Mouse (Mus musculus): ENCODE measurements at regions not wholly inside any gene's neighbourhood (a gene's known extent, or its start where the extent isn't known, plus 50 kb on each side); places are given as distances from the start of the nearest gene placed in this dataset.

DNA sequence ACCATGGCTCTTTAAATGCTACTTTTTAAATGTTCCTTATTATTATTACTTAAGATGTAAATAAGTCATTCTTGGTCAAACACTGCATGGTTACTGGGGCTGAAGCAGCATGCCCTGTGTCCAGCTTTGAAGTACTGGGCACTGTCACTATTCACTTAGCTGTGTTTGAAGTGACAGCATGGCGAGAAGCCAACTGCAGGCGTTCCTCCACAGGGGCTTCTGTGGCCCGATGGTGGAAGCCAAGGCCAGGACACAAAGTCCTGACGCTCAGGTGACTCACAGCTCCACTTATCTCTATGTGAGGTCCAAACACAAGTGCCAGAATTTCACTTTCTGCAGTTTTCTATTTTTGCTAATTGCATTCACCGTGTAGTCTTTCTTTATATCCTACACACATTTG, 65.3 kb downstream of the Cdca7 start:
- ATAC-seq (ENCODE audit: low FRiP score, low TSS enrichment) = no peak
- H3K4me1 ChIP-seq (ENCODE audit: control insufficient read depth, insufficient read depth, low read length) = no peaks in the 10 kb centered on the region
- 78% methylated on average over 5 of the region's 5 CpGs for WGBS
- H3K27me3 ChIP-seq (ENCODE audit: control insufficient read depth, insufficient read depth, low read length) = no peaks in the 10 kb centered on the region
- no peak overlapping the region for H3K9ac ChIP-seq (ENCODE audit: low read depth, low read length)
- no peaks in the 10 kb centered on the region for H3K36me3 ChIP-seq (ENCODE audit: control insufficient read depth, insufficient read depth, low read length)
- no peak overlapping the region for H3K4me3 ChIP-seq (ENCODE audit: low read length)
- no peaks in the 10 kb centered on the region for H3K9me3 ChIP-seq (ENCODE audit: control insufficient read depth, low read length)
- no peak overlapping the region for H3K27ac ChIP-seq (ENCODE audit: low read depth, low read length)
- no peak overlapping the region for H3K4me2 ChIP-seq (replicated peaks; ENCODE audit: low read depth, low read length)

DNA sequence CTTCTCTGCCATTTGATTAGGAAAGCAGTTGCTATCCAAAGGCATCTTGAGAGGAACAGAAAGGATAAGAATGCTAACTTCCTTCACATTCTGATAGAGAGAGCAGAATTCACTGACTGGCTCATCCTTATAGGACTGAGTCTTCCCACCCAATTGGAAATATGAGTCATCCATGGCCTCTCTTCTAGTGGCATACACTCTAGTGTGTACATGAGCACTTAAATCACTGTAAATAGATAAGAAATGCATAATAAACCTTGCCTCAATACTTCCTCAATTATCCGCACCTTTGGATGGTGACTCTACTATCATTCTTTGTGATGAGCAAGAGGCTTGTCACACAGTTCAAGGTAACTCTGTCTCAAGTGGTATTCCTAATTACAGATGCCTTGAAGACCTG, 69.5 kb downstream of the Cdca7 start:
- no peak overlapping the region for H3K27ac ChIP-seq (ENCODE audit: low read depth, low read length)
- H3K36me3 ChIP-seq (ENCODE audit: control insufficient read depth, insufficient read depth, low read length) = no peaks in the 10 kb centered on the region
- no peak overlapping the region for H3K4me3 ChIP-seq (ENCODE audit: low read length)
- WGBS = 87% methylated on average over 1 of the region's 1 CpGs
- no peaks in the 10 kb centered on the region for H3K27me3 ChIP-seq (ENCODE audit: control insufficient read depth, insufficient read depth, low read length)
- no peak overlapping the region for H3K4me2 ChIP-seq (replicated peaks; ENCODE audit: low read depth, low read length)
- no peak overlapping the region for H3K9ac ChIP-seq (ENCODE audit: low read depth, low read length)
- peaks cover 4% of the 10 kb centered on the region; the same call in 1 of the 2 replicates for H3K4me1 ChIP-seq (ENCODE audit: control insufficient read depth, insufficient read depth, low read length)
- H3K9me3 ChIP-seq (ENCODE audit: control insufficient read depth, low read length) = no peaks in the 10 kb centered on the region
- no peak for ATAC-seq (ENCODE audit: low FRiP score, low TSS enrichment)

- peaks cover 4% of the 10 kb centered on the region; the same call in 1 of the 2 replicates for H3K4me1 ChIP-seq (ENCODE audit: control insufficient read depth, insufficient read depth, low read length)
- no peaks in the 10 kb centered on the region for H3K9me3 ChIP-seq (ENCODE audit: control insufficient read depth, low read length)
- H3K9ac ChIP-seq (ENCODE audit: low read depth, low read length) = no peak overlapping the region
- H3K27ac ChIP-seq (ENCODE audit: low read depth, low read length) = peak overlapping the region; percentile 43; the same call in 1 of the 2 replicates
- H3K4me3 ChIP-seq (ENCODE audit: low read length) = no peak overlapping the region
- H3K4me2 ChIP-seq (replicated peaks; ENCODE audit: low read depth, low read length) = no peak overlapping the region
- H3K27me3 ChIP-seq (ENCODE audit: control insufficient read depth, insufficient read depth, low read length) = no peaks in the 10 kb centered on the region
- H3K36me3 ChIP-seq (ENCODE audit: control insufficient read depth, insufficient read depth, low read length) = no peaks in the 10 kb centered on the region
- 79% methylated on average over 5 of the region's 5 CpGs for WGBS
- no peak for ATAC-seq (ENCODE audit: low FRiP score, low TSS enrichment)
Observed at GRCm38 (mm10) chr2:72546476-72546875, 70.5 kb downstream of the Cdca7 start.

- no peaks in the 10 kb centered on the region for H3K9me3 ChIP-seq (ENCODE audit: control insufficient read depth, low read length)
- H3K36me3 ChIP-seq (ENCODE audit: control insufficient read depth, insufficient read depth, low read length) = no peaks in the 10 kb centered on the region
- no peak overlapping the region for H3K4me3 ChIP-seq (ENCODE audit: low read length)
- H3K4me2 ChIP-seq (replicated peaks; ENCODE audit: low read depth, low read length) = no peak overlapping the region
- no peak for ATAC-seq (ENCODE audit: low FRiP score, low TSS enrichment)
- peaks cover 4% of the 10 kb centered on the region; the same call in 1 of the 2 replicates for H3K4me1 ChIP-seq (ENCODE audit: control insufficient read depth, insufficient read depth, low read length)
- 33% methylated on average over 4 of the region's 4 CpGs for WGBS
- H3K9ac ChIP-seq (ENCODE audit: low read depth, low read length) = no peak overlapping the region
- peak overlapping the region; percentile 43 for H3K27ac ChIP-seq (ENCODE audit: low read depth, low read length)
- no peaks in the 10 kb centered on the region for H3K27me3 ChIP-seq (ENCODE audit: control insufficient read depth, insufficient read depth, low read length)
Observed at GRCm38 (mm10) chr2:72546963-72547362, 71.0 kb downstream of the Cdca7 start.

DNA sequence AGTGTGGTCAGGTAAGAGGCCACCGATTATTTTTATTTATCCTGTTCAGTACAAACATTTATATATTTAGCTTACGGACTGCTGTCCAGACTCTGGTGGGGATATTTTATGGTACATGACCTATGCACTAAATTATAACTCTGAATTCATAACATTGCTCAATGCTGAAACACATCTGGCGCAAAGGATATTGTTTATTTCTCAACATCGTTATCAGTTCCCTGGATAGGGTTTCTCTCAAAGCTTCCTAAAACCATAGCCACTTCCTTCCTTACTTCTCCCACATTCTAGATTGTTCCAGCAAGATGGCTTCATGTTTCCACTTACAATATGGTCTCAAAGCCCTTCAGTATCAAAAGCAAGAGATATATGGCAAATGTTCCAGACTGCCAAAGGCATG, 75.3 kb downstream of the Cdca7 start:
- no peak overlapping the region for H3K27ac ChIP-seq (ENCODE audit: low read depth, low read length)
- no peak for ATAC-seq (ENCODE audit: low FRiP score, low TSS enrichment)
- H3K9ac ChIP-seq (ENCODE audit: low read depth, low read length) = no peak overlapping the region
- no peak overlapping the region for H3K4me3 ChIP-seq (ENCODE audit: low read length)
- no peaks in the 10 kb centered on the region for H3K36me3 ChIP-seq (ENCODE audit: control insufficient read depth, insufficient read depth, low read length)
- no peaks in the 10 kb centered on the region for H3K27me3 ChIP-seq (ENCODE audit: control insufficient read depth, insufficient read depth, low read length)
- no peaks in the 10 kb centered on the region for H3K9me3 ChIP-seq (ENCODE audit: control insufficient read depth, low read length)
- peaks cover 4% of the 10 kb centered on the region; the same call in 1 of the 2 replicates for H3K4me1 ChIP-seq (ENCODE audit: control insufficient read depth, insufficient read depth, low read length)
- no peak overlapping the region for H3K4me2 ChIP-seq (replicated peaks; ENCODE audit: low read depth, low read length)
- 53% methylated on average over 4 of the region's 4 CpGs for WGBS

DNA sequence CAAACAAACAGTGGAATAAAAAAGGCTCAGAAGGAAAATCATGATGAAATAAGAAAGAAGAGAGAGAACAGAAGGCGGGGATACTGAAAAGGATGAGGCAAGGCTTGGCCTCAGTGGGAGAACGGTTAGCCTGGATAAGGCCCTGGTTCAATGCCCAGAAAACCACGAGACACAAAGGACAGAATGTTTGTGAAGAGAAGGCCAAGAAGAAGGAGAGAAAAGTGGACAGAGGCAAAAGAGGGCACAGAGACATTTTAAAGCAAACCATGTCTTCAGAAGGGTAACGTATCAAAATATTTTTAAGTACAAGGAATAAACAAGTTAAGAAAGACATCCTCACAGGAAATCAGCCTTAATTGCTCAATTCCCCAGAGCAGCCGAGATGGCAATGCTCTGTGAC, 78.6 kb downstream of the Cdca7 start:
- no peaks in the 10 kb centered on the region for H3K27me3 ChIP-seq (ENCODE audit: control insufficient read depth, insufficient read depth, low read length)
- H3K27ac ChIP-seq (ENCODE audit: low read depth, low read length) = no peak overlapping the region
- WGBS = 89% methylated on average over 5 of the region's 5 CpGs
- no peak overlapping the region for H3K4me3 ChIP-seq (ENCODE audit: low read length)
- no peaks in the 10 kb centered on the region for H3K36me3 ChIP-seq (ENCODE audit: control insufficient read depth, insufficient read depth, low read length)
- no peak for ATAC-seq (ENCODE audit: low FRiP score, low TSS enrichment)
- H3K4me2 ChIP-seq (replicated peaks; ENCODE audit: low read depth, low read length) = no peak overlapping the region
- no peaks in the 10 kb centered on the region for H3K9me3 ChIP-seq (ENCODE audit: control insufficient read depth, low read length)
- H3K4me1 ChIP-seq (ENCODE audit: control insufficient read depth, insufficient read depth, low read length) = peaks cover 11% of the 10 kb centered on the region
- H3K9ac ChIP-seq (ENCODE audit: low read depth, low read length) = no peak overlapping the region

- H3K36me3 ChIP-seq (ENCODE audit: control insufficient read depth, insufficient read depth, low read length) = no peaks in the 10 kb centered on the region
- WGBS = 92% methylated on average over 4 of the region's 4 CpGs
- H3K4me3 ChIP-seq (ENCODE audit: low read length) = no peak overlapping the region
- no peak for ATAC-seq (ENCODE audit: low FRiP score, low TSS enrichment)
- H3K9ac ChIP-seq (ENCODE audit: low read depth, low read length) = no peak overlapping the region
- H3K4me2 ChIP-seq (replicated peaks; ENCODE audit: low read depth, low read length) = no peak overlapping the region
- H3K9me3 ChIP-seq (ENCODE audit: control insufficient read depth, low read length) = no peaks in the 10 kb centered on the region
- no peak overlapping the region for H3K27ac ChIP-seq (ENCODE audit: low read depth, low read length)
- H3K27me3 ChIP-seq (ENCODE audit: control insufficient read depth, insufficient read depth, low read length) = no peaks in the 10 kb centered on the region
- peaks cover 11% of the 10 kb centered on the region for H3K4me1 ChIP-seq (ENCODE audit: control insufficient read depth, insufficient read depth, low read length)
Observed at GRCm38 (mm10) chr2:72555116-72555515, 79.2 kb downstream of the Cdca7 start.

DNA sequence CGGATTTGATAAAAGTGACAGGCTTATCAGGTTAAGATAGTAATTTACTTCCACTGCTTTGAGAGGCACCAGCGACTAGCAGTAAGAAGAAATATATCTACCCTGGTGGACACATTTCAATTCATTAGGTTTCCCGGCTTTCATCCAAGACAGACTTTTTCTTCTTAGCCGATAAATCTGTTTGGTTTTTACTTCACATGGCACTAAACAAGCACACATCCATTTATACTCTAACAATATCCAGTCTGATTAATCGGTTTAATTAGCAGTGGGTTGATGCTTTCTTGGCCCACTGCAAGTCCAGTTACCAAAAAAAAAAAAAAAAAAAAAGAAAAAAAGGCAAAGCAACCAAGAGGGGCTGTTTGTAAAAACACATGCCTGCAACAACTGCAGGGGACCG, 79.6 kb downstream of the Cdca7 start:
- 70% methylated on average over 6 of the region's 6 CpGs for WGBS
- H3K27ac ChIP-seq (ENCODE audit: low read depth, low read length) = no peak overlapping the region
- no peak overlapping the region for H3K9ac ChIP-seq (ENCODE audit: low read depth, low read length)
- no peak overlapping the region for H3K4me2 ChIP-seq (replicated peaks; ENCODE audit: low read depth, low read length)
- no peaks in the 10 kb centered on the region for H3K36me3 ChIP-seq (ENCODE audit: control insufficient read depth, insufficient read depth, low read length)
- H3K4me1 ChIP-seq (ENCODE audit: control insufficient read depth, insufficient read depth, low read length) = peaks cover 11% of the 10 kb centered on the region
- no peak for ATAC-seq (ENCODE audit: low FRiP score, low TSS enrichment)
- no peaks in the 10 kb centered on the region for H3K9me3 ChIP-seq (ENCODE audit: control insufficient read depth, low read length)
- H3K4me3 ChIP-seq (ENCODE audit: low read length) = no peak overlapping the region
- no peaks in the 10 kb centered on the region for H3K27me3 ChIP-seq (ENCODE audit: control insufficient read depth, insufficient read depth, low read length)

DNA sequence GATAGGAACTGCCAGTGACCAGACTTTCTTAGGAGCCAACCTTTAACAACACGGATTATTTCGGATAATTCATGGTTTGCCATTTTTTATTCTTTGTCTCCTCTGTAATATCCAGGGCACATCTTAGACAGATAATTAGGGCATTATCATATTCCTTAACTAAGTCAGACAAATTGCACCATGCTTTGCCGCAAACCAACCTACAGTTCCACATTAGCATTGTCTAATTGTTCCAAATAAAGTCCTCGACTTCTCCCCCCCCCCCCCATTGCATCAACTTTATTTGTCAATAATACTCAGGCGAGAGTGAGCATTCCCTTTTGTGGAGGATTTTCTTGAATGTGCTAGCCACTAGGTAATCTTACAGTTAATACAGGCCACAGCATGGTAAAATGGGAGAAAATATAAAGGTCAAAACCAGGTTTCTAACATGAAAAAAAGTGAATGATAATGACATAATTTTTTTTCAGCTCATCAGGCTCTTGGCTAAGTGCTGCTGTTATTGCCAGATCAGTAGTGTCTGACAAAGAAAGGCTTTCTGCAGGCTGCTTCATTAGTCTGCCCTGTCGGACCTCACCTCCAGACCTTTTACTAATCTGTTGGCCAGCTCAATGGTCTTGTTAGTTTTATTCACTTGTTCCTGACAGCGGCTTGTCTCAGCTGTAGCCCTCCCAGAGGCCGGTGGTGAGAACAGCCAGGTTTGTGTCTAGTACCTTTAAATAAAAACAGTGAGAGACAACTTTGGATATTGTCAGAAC, 80.3 kb downstream of the Cdca7 start:
- Histone ChIP-seq H3K4me1 (ENCODE audit: control insufficient read depth, insufficient read depth, low read length) (peaks cover 11% of the 10 kb centered on the region), H3K4me2 (replicated peaks; ENCODE audit: low read depth, low read length) (no peak overlapping the region)

More for the DNA sequence above, 80.3 kb downstream of the Cdca7 start:
- no peak overlapping the region for H3K9ac ChIP-seq (ENCODE audit: low read depth, low read length)
- WGBS = 74% methylated on average over 8 of the region's 8 CpGs
- H3K4me3 ChIP-seq (ENCODE audit: low read length) = no peak overlapping the region
- H3K27me3 ChIP-seq (ENCODE audit: control insufficient read depth, insufficient read depth, low read length) = no peaks in the 10 kb centered on the region
- no peaks in the 10 kb centered on the region for H3K9me3 ChIP-seq (ENCODE audit: control insufficient read depth, low read length)
- H3K27ac ChIP-seq (ENCODE audit: low read depth, low read length) = no peak overlapping the region
- H3K36me3 ChIP-seq (ENCODE audit: control insufficient read depth, insufficient read depth, low read length) = no peaks in the 10 kb centered on the region
- ATAC-seq (ENCODE audit: low FRiP score, low TSS enrichment) = no peak

Data from kidney, embryonic 14.5 days (tissue).